Mouse (Mus musculus) induced T-regulatory cell, adult 2 months (primary cell): Measurements from ENCODE around the gene Zc3h12a.
A peak's percentile ranks its signal among the peaks of the same experiment; 100 is the strongest.

Experiments
- DNase-seq: peaks from one replicate; pipeline ENCODE4 v3.0.0-alpha.2; 2012; ENCODE audit warnings: low read depth

Gene Zc3h12a

DNA sequence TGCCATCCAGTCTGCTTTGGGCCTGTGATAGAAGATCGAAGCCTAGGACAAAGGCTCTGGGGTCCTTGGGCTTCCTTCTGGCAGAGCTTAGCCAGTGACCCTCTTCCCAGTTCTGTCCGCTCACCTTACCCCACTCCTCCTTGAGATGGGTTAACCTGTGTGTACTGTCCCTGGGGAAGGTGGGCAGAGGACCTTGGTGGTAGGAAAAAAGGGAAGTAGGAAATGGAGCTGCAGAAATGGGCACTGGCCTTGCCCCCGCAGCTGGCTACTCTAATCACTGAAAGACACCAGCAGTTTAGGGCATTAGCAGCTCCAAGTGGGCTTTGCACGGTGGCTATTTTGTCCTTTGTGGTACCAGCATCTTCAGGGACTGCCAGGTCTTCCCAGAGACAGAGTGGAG is 12.6 kb downstream of the Zc3h12a start:
- no peak for DNase-seq

GRCm38 (mm10) chr4:125114638-125115037 is 13.0 kb downstream of the Zc3h12a start:
- peak; percentile 78 for DNase-seq

DNA sequence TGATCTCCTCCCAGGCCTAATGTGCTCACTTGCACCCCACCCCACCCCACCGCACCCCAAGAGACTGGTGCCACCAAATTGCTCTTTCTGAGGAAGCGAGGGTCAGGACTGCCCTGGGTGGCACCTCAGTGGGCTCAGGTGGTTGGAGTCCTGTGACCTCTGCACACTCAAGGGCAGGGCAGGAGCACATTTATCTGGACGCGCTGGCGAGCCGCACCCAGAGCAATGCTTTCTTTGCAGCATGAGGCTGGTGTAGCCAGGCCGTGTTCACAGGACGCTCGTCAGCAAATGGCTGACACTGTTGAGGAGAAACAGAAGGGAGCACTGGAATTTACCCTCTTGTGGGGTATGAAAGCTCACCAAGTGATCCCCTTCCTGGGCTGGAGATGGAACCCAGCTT is 22.3 kb downstream of the Zc3h12a start:
- DNase-seq: no peak

DNA sequence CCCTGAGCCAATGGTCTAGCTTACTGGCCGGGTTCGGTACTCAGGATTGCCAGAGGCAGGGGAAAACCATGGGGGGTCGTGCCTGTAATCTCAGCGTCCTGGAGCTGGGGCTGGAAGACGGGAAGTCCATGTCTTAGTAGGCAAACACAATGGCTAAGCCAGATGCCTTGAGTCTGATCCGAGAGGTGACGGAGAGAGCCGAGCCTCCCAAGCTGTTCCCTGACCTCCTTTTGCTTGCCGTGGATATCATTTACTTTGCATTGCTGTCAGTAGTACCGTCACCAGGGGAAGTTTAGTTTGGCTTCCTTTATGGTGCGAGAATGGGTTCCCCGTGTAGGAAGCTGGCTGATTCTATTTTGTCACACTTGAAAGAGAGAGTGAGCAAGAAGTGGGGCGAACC is 26.3 kb downstream of the Zc3h12a start:
- DNase-seq: no peak

DNA sequence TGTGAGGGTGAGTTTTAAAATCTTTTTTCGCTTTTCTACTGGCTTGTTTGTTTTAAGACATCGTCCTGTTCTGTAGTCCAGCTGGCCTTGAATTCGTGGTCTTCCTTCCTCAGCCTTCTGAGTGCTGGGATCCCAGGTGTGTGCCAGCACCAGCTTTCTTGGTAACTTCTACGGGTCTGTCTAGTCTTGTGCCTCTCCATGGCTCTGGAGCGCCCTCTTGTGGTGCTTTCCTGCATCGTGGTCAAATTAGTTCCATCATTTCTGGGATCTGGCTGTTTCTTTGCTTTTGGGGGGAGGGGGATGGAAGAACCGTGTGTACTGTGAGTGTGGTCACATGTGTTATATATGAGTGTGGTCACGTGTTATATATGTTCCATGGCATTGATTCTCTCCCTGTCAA is 28.2 kb downstream of the Zc3h12a start:
- peak; percentile 94 for DNase-seq

GRCm38 (mm10) chr4:125097412-125097811 is 30.2 kb downstream of the Zc3h12a start:
- no peak for DNase-seq

- DNase-seq: no peak
Observed at GRCm38 (mm10) chr4:125096066-125096465, 31.6 kb downstream of the Zc3h12a start.

GRCm38 (mm10) chr4:125093031-125093430 is 34.6 kb downstream of the Zc3h12a start:
- DNase-seq: no peak

GRCm38 (mm10) chr4:125085346-125085841 is 42.2 kb downstream of the Zc3h12a start:
- DNase-seq: peak; percentile 84

GRCm38 (mm10) chr4:125084403-125085345 is 43.0 kb downstream of the Zc3h12a start, which contains the start of gene Meaf6:
Gene Meaf6 (plus strand): TSS chr4:125085134.
- DNase-seq: peak; percentile 92

DNA sequence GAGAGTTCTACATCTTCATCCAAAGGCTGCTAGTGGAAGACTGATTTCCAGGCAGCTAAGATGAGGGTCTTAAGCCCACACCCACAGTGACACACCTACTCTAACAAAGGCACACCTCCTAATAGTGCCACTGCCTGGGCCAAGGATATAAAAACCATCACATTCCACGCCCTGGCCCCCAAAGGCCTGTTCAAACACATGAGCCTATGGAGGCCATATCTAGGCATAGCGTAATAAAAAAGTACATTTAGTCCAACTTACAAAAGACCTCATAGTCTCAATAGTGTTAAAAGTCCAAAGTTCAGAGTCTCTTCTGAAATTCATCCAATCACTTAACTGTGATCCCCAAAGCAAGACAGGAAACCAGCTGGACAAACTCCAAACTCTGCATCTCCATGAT is 48.9 kb downstream of the Zc3h12a start:
- DNase-seq: no peak

GRCm38 (mm10) chr4:125077700-125078099 is 49.9 kb downstream of the Zc3h12a start:
- no peak for DNase-seq
